Mouse (Mus musculus) hindbrain, embryonic 11.5 days (tissue): ENCODE measurements around the gene Rnf144a. TPM values are rescaled to one million over a fixed set of nuclear protein-coding genes. Genes with fewer than 3 reads are reported as not detected.
A peak's percentile ranks its signal among the peaks of the same experiment; 100 is the strongest.

Experiments used
- ATAC-seq: fragments of 200-750 bp; cut with Nextera tagmentation; 2 replicates; pipeline ENCODE4 v1.8.0; 2017; ENCODE audit warnings: mild to moderate bottlenecking, moderate TSS enrichment, moderate library complexity; ENCODE audit not compliant: low FRiP score
- DNase-seq: peaks from one replicate; pipeline ENCODE4 v3.0.0-alpha.2; 2015; ENCODE audit warnings: low spot score
- H3K27ac ChIP-seq: fragments of 300-500 bp; sonication (generic); 2 replicates; pipeline ENCODE4 v1.5.1; 2014; ENCODE audit warnings: mild to moderate bottlenecking, low read depth, low read length
- H3K27me3 ChIP-seq: fragments of 300-500 bp; sonication (generic); 2 replicates; pipeline ENCODE4 v1.6.1; 2014; ENCODE audit warnings: mild to moderate bottlenecking, low read length, moderate library complexity, mixed read lengths; ENCODE audit not compliant: control insufficient read depth, insufficient read depth
- H3K36me3 ChIP-seq: fragments of 300-500 bp; sonication (generic); 2 replicates; pipeline ENCODE4 v1.6.1; 2014; ENCODE audit warnings: mild to moderate bottlenecking, low read length, moderate library complexity, mixed read lengths; ENCODE audit not compliant: control insufficient read depth, insufficient read depth
- H3K4me1 ChIP-seq: fragments of 300-500 bp; sonication (generic); replicated peaks from 2 replicates; pipeline ENCODE4 v1.6.1; 2014; ENCODE audit warnings: low read length, mixed read lengths; ENCODE audit not compliant: control insufficient read depth, insufficient read depth
- H3K4me2 ChIP-seq: fragments of 300-500 bp; sonication (generic); replicated peaks from 2 replicates; pipeline ENCODE4 v1.6.1; 2014; ENCODE audit warnings: mild to moderate bottlenecking, low read depth, low read length
- H3K4me3 ChIP-seq: fragments of 300-500 bp; sonication (generic); 2 replicates; pipeline ENCODE4 v1.5.1; 2014; ENCODE audit warnings: low read depth, low read length
- H3K9ac ChIP-seq: fragments of 300-500 bp; sonication (generic); 2 replicates; pipeline ENCODE4 v1.6.1; 2014; ENCODE audit warnings: low read depth, low read length
- H3K9me3 ChIP-seq: fragments of 300-500 bp; sonication (generic); 2 replicates; pipeline ENCODE4 v1.6.1; 2016; ENCODE audit warnings: low read length; ENCODE audit not compliant: control insufficient read depth
- WGBS: fragments of 180-500 bp; shearing (Covaris S2); extraction: QIAGEN DNeasy Blood & Tissue Kit; methylation state at CpG from one replicate; pipeline ENCODE4 v1.1.7; 2014; 5-methylcytosine and 5-hydroxymethylcytosine counted together
- polyA plus RNA-seq: library from polyadenylated mRNA; unstranded; fragments of >200 nt; fragmentation: Nextera tagmentation; extraction: Ambion mirVana; gene quantifications from 2 replicates; pipeline ENCODE4 v1.2.1, GENCODE M21; 2014

Rnf144a gene
- polyA plus RNA-seq, 1 experiment from 2014 or later = 30.8 TPM

- Histone ChIP-seq H3K9ac (no peak overlapping the region), H3K36me3 (no peaks in the 10 kb centered on the region), H3K4me3 (no peak overlapping the region), H3K9me3 (no peaks in the 10 kb centered on the region), H3K4me1 (no peaks in the 10 kb centered on the region), H3K27ac (no peak overlapping the region), H3K27me3 (no peaks in the 10 kb centered on the region), H3K4me2 (no peak overlapping the region)
- ATAC-seq (no peak), DNase-seq (peak; percentile 75)
- WGBS = 32% methylated on average over 7 of the region's 7 CpGs
Observed at GRCm38 (mm10) chr12:26277002-26277669, 137.9 kb downstream of the Rnf144a start.

DNA sequence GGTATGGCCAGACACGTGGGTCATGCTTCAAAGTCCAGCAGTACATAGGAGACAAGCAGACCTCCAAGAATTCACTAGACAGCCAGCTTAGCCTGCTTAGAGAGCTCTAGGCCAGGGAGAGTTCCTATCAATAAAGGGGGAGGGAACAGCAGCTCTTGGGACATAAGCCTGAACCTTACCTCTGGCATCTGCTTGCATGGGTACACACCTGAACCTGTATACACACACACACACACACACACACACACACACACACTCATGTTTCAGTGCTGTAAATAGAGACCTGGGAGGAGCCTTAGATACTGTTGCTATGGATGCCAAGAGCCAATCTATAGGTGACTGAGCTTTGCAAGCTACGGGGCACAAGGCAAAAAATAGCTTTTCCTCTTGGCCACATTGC is 138.5 kb downstream of the Rnf144a start:
- Histone ChIP-seq H3K4me2 (no peak overlapping the region), H3K9me3 (no peaks in the 10 kb centered on the region), H3K27me3 (no peaks in the 10 kb centered on the region), H3K36me3 (no peaks in the 10 kb centered on the region), H3K4me3 (no peak overlapping the region), H3K4me1 (no peaks in the 10 kb centered on the region), H3K9ac (no peak overlapping the region), H3K27ac (no peak overlapping the region)
- ATAC-seq (no peak), DNase-seq (no peak)
- WGBS = 77% methylated on average over 2 of the region's 2 CpGs

Other genes with a start within 250 kb of the Rnf144a start
- 0.24 and 0.28 TPM in 2 replicates for gene Rsad2, start 41.2 kb upstream of the Rnf144a start, polyA plus RNA-seq
- gene Cmpk2, start 54.0 kb upstream of the Rnf144a start, polyA plus RNA-seq = 8.8 and 9.7 TPM in 2 replicates